Mouse (Mus musculus) kidney, embryonic 15.5 days (tissue): ENCODE data around the gene Etl4. TPM values are rescaled to one million over a fixed set of nuclear protein-coding genes. Genes with fewer than 3 reads are reported as not detected.

Experiments used
- ATAC-seq: fragments of 200-750 bp; cut with Nextera tagmentation; replicated peaks from 2 replicates; pipeline ENCODE4 v1.8.0; 2017; ENCODE audit warnings: moderate TSS enrichment; ENCODE audit not compliant: low FRiP score
- H3K27ac ChIP-seq: fragments of 300-500 bp; sonication (generic); 2 replicates; pipeline ENCODE4 v1.5.1; 2015; ENCODE audit warnings: mild to moderate bottlenecking, inconsistent platforms
- H3K27me3 ChIP-seq: fragments of 300-500 bp; sonication (generic); 2 replicates; pipeline ENCODE4 v1.6.1; 2015; ENCODE audit warnings: inconsistent platforms
- H3K36me3 ChIP-seq: fragments of 300-500 bp; sonication (generic); 2 replicates; pipeline ENCODE4 v1.6.1; 2015; ENCODE audit warnings: inconsistent platforms
- H3K4me1 ChIP-seq: fragments of 300-500 bp; sonication (generic); 2 replicates; pipeline ENCODE4 v1.6.1; 2015; ENCODE audit warnings: inconsistent platforms
- H3K4me2 ChIP-seq: fragments of 300-500 bp; sonication (generic); 2 replicates; pipeline ENCODE4 v1.6.1; 2015; ENCODE audit warnings: moderate library complexity, mild to moderate bottlenecking, inconsistent platforms
- H3K4me3 ChIP-seq: fragments of 300-500 bp; sonication (generic); replicated peaks from 2 replicates; pipeline ENCODE4 v1.5.1; 2015; ENCODE audit warnings: mild to moderate bottlenecking, inconsistent platforms
- H3K9ac ChIP-seq: fragments of 300-500 bp; sonication (generic); 2 replicates; pipeline ENCODE4 v1.6.1; 2015; ENCODE audit warnings: mild to moderate bottlenecking, inconsistent platforms
- H3K9me3 ChIP-seq: fragments of 300-500 bp; sonication (generic); replicated peaks from 2 replicates; pipeline ENCODE4 v1.6.1; 2016; ENCODE audit warnings: inconsistent platforms
- WGBS: fragments of 180-500 bp; shearing (Covaris S2); methylation state at CpG from one replicate; pipeline ENCODE4 v1.1.7; 2015; ENCODE audit warnings: mixed read lengths; 5-methylcytosine and 5-hydroxymethylcytosine counted together
- polyA plus RNA-seq: library from polyadenylated mRNA; unstranded; fragments of >200 nt; fragmentation: Nextera tagmentation; extraction: Ambion mirVana; gene quantifications from 2 replicates; pipeline ENCODE4 v1.2.1, GENCODE M21; 2015

Etl4 gene
- polyA plus RNA-seq, 1 experiment from 2014 or later = 63.2 TPM

DNA sequence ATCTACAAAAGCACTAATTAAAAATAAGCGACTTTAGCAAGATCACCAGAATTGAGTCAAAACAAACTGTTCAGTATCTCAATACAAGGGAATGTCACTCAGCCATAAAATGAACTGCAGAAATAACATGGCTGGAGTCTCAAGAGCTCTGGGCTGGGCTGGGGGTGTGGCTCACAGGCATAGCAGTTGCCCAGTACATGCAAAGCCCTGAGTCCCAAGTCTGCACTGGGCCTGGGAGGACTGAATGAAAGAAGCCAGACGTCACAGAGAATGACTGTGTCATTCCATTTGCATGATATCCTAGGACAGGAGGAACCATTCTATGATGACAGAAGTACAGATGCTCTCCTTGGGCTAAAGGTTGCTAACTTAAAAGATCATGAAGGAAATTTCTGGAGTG is 864.9 kb downstream of the Etl4 start:
- no peak for ATAC-seq
- no peak overlapping the region for H3K27ac ChIP-seq
- H3K4me3 ChIP-seq = no peak overlapping the region
- peaks cover 85% of the 10 kb centered on the region for H3K36me3 ChIP-seq
- no peaks in the 10 kb centered on the region for H3K4me1 ChIP-seq
- WGBS = 68% methylated on average over 2 of the region's 2 CpGs
- H3K9ac ChIP-seq = no peak overlapping the region
- H3K27me3 ChIP-seq = no peaks in the 10 kb centered on the region
- H3K4me2 ChIP-seq = no peak overlapping the region
- H3K9me3 ChIP-seq = no peaks in the 10 kb centered on the region

- Histone ChIP-seq H3K27ac (no peak overlapping the region), H3K4me3 (no peak overlapping the region), H3K4me1 (no peaks in the 10 kb centered on the region), H3K9me3 (no peaks in the 10 kb centered on the region), H3K27me3 (no peaks in the 10 kb centered on the region), H3K36me3 (peaks cover 81% of the 10 kb centered on the region), H3K4me2 (no peak overlapping the region), H3K9ac (no peak overlapping the region)
- ATAC-seq = no peak
- 77% methylated on average over 6 of the region's 6 CpGs for WGBS
These were observed 866.7 kb downstream of the Etl4 start for GRCm38 (mm10) chr2:20776171-20776704.

- H3K4me3 ChIP-seq = no peak overlapping the region
- H3K4me2 ChIP-seq = no peak overlapping the region
- no peak overlapping the region for H3K27ac ChIP-seq
- 84% methylated on average over 6 of the region's 6 CpGs for WGBS
- H3K36me3 ChIP-seq = peaks cover 76% of the 10 kb centered on the region
- ATAC-seq = no peak
- H3K27me3 ChIP-seq = no peaks in the 10 kb centered on the region
- H3K4me1 ChIP-seq = no peaks in the 10 kb centered on the region
- H3K9ac ChIP-seq = no peak overlapping the region
- no peaks in the 10 kb centered on the region for H3K9me3 ChIP-seq
These were observed 868.4 kb downstream of the Etl4 start for GRCm38 (mm10) chr2:20777931-20778330.

DNA sequence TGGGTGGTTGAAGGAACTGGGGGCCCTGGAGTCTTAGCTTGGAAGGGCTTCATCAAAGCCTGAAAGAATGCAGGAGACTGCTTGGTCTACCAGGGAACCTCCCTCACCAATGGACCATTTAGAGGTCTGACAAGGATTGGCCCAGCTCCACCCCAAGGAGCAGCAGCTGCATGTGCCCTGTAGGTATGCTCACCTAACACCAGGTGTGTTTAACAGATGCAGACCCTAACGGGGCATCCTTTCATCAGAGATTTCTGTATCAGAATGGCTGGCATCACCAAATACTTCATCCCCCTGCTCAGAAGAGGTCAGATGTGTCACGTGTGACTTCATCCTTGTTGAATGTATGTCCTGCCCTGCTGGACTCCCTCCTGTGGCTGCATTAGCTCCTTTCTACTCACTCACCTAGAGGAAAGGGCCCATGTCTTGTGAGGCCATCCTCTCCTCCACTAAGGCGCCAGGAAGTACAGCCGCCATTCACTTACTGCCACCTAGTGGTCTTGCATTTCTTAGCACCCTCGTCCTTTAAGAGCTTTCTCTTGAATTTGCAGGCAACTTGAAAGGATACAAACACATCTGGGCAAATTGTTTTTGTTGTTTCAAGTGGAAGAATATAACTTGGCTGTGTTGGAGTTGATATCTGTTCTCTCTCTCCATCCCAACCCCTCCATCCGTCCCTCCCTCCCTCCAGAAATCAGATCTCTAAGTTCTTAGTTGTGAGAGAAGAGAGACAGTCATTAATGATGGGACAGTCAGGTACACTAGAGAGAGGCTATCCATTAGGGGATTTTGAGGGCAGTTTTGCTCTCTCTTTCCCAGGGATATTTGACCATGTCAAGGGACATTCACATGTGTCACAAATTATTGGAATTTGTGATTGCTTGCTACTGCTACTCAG is 870.2 kb downstream of the Etl4 start:
- no peaks in the 10 kb centered on the region for H3K4me1 ChIP-seq
- 36% methylated on average over 6 of the region's 6 CpGs for WGBS
- H3K9me3 ChIP-seq = no peaks in the 10 kb centered on the region
- H3K4me2 ChIP-seq = no peak overlapping the region
- H3K9ac ChIP-seq = no peak overlapping the region
- ATAC-seq = peak; percentile 54
- H3K4me3 ChIP-seq = no peak overlapping the region
- no peak overlapping the region for H3K27ac ChIP-seq
- H3K27me3 ChIP-seq = no peaks in the 10 kb centered on the region
- peaks cover 76% of the 10 kb centered on the region for H3K36me3 ChIP-seq

- Histone ChIP-seq H3K9ac (no peak overlapping the region), H3K27ac (no peak overlapping the region), H3K9me3 (no peaks in the 10 kb centered on the region), H3K4me2 (no peak overlapping the region), H3K36me3 (peaks cover 96% of the 10 kb centered on the region), H3K27me3 (no peaks in the 10 kb centered on the region), H3K4me1 (no peaks in the 10 kb centered on the region), H3K4me3 (no peak overlapping the region)
- no peak for ATAC-seq
- WGBS = 88% methylated on average over 8 of the region's 8 CpGs
These were observed 891.8 kb downstream of the Etl4 start for GRCm38 (mm10) chr2:20801236-20801890.

DNA sequence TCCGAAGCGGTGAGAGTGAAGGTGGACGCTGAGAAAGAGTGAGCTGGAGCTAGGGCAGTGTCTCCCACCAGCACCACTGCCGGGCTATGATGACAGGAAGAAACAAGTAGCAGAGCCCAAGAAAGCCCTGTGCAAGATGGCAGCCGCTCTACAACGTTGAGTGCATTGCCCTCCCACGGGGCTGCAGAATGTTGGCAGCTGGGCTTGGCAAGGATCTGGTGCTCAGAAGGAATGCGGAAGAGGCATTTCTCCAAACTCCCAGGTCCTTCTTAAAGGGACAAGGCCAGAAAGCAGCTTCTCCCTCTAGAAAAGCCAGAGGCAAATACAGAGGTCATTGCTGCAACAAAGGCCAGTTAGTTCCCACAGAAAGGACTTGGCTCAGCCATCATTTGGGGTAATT is 901.9 kb downstream of the Etl4 start:
- 0 out of 2 replicates have a peak, but pooled peaks have one; percentile 22 for ATAC-seq
- H3K9me3 ChIP-seq = no peaks in the 10 kb centered on the region
- H3K9ac ChIP-seq = no peak overlapping the region
- H3K27me3 ChIP-seq = no peaks in the 10 kb centered on the region
- H3K27ac ChIP-seq = no peak overlapping the region
- H3K36me3 ChIP-seq = peaks cover 48% of the 10 kb centered on the region
- H3K4me2 ChIP-seq = no peak overlapping the region
- no peak overlapping the region for H3K4me3 ChIP-seq
- WGBS = 82% methylated on average over 8 of the region's 8 CpGs
- no peaks in the 10 kb centered on the region for H3K4me1 ChIP-seq

DNA sequence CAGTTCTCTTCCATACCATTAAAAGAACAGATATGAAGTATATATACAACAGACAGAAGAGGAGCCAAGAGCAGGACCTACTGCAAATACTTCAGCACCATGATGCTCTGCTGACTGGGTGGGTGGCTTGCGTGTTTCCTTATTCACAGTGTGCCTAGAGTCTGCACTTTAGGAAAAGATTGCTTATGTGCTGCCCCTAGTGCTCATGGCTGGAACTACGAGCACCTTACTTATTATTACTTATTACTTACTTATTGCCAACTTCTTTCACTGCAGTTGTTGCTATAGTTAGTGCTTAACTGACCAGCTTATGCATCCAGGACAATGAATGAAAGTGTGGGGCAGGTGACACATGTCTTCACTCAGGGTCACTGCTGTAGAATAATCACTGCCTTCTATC is 904.4 kb downstream of the Etl4 start:
- 91% methylated on average over 2 of the region's 2 CpGs for WGBS
- H3K36me3 ChIP-seq = peaks cover 23% of the 10 kb centered on the region
- no peaks in the 10 kb centered on the region for H3K9me3 ChIP-seq
- no peaks in the 10 kb centered on the region for H3K4me1 ChIP-seq
- no peaks in the 10 kb centered on the region for H3K27me3 ChIP-seq
- no peak overlapping the region for H3K4me2 ChIP-seq
- H3K9ac ChIP-seq = no peak overlapping the region
- H3K27ac ChIP-seq = no peak overlapping the region
- no peak overlapping the region for H3K4me3 ChIP-seq
- no peak for ATAC-seq

DNA sequence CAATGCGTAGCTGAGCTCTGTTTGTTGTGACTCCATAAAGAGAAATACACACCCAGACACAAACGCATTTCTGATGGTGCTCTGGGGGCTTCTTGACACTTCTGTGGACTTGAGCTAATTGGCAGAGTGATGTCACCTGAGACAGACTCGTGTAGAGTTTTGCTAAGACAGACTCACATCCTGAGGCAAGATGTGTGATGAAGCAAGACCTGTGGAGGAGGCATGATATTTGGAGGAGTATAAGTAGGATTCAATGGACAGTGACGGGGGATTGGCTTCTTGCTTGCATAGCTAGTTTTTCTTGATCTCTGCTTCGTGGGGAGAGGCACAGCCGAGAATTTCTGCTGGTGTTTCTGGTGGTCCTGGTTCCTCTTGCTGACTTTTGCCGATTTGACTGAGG is 908.6 kb downstream of the Etl4 start:
- peak; percentile 76; the same call in 1 of the 2 replicates for ATAC-seq
- WGBS = 57% methylated on average over 7 of the region's 7 CpGs

DNA sequence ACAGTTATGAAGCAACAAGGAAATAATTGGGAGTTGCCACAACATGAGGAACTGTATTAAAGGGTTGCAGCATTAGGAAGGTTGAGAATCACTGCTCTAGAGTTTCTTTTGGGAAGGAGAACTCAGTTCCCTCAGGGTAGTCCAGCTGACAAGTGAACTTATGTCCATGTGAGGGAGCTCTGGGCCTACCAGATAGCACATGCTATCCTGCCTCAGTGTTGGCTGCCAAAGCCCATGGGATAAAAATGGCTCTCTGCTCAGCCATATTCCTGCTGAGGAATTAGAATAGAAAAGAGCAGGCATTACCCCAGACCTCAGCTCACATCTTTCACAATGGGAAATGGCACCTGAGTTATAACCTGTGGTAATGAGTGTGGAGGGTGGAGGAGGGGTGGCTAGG is 916.7 kb downstream of the Etl4 start:
- H3K4me3 ChIP-seq = no peak overlapping the region
- H3K27me3 ChIP-seq = no peaks in the 10 kb centered on the region
- no peaks in the 10 kb centered on the region for H3K4me1 ChIP-seq
- ATAC-seq = no peak
- H3K9me3 ChIP-seq = peaks cover under 1% of the 10 kb centered on the region; the same call in 1 of the 2 replicates
- no peak overlapping the region for H3K27ac ChIP-seq
- no peak overlapping the region for H3K4me2 ChIP-seq
- no peaks in the 10 kb centered on the region for H3K36me3 ChIP-seq
- H3K9ac ChIP-seq = no peak overlapping the region

More for the DNA sequence above, 908.6 kb downstream of the Etl4 start:
- Histone ChIP-seq H3K36me3 (no peaks in the 10 kb centered on the region), H3K9me3 (peaks cover 3% of the 10 kb centered on the region; the same call in 1 of the 2 replicates), H3K4me2 (no peak overlapping the region), H3K9ac (no peak overlapping the region), H3K27me3 (no peaks in the 10 kb centered on the region), H3K27ac (no peak overlapping the region), H3K4me1 (no peaks in the 10 kb centered on the region), H3K4me3 (no peak overlapping the region)

- H3K9ac ChIP-seq = no peak overlapping the region
- WGBS = 66% methylated on average over 3 of the region's 3 CpGs
- H3K4me1 ChIP-seq = no peaks in the 10 kb centered on the region
- no peaks in the 10 kb centered on the region for H3K36me3 ChIP-seq
- H3K9me3 ChIP-seq = no peaks in the 10 kb centered on the region
- no peak overlapping the region for H3K4me2 ChIP-seq
- H3K27ac ChIP-seq = no peak overlapping the region
- no peak for ATAC-seq
- H3K27me3 ChIP-seq = no peaks in the 10 kb centered on the region
- no peak overlapping the region for H3K4me3 ChIP-seq
These were observed 921.3 kb downstream of the Etl4 start for GRCm38 (mm10) chr2:20830882-20831281.

GRCm38 (mm10) chr2:20831608-20832406 is 922.2 kb downstream of the Etl4 start:
- H3K9me3 ChIP-seq = no peaks in the 10 kb centered on the region
- H3K4me3 ChIP-seq = no peak overlapping the region
- no peaks in the 10 kb centered on the region for H3K4me1 ChIP-seq
- WGBS = 67% methylated on average over 3 of the region's 3 CpGs
- no peak overlapping the region for H3K4me2 ChIP-seq
- no peaks in the 10 kb centered on the region for H3K27me3 ChIP-seq
- no peaks in the 10 kb centered on the region for H3K36me3 ChIP-seq
- H3K9ac ChIP-seq = no peak overlapping the region
- ATAC-seq = no peak
- no peak overlapping the region for H3K27ac ChIP-seq

GRCm38 (mm10) chr2:20849346-20849745 is 939.8 kb downstream of the Etl4 start:
- H3K4me1 ChIP-seq = no peaks in the 10 kb centered on the region
- no peak for ATAC-seq
- H3K9me3 ChIP-seq = no peaks in the 10 kb centered on the region
- WGBS = 93% methylated on average over 18 of the region's 18 CpGs
- H3K27ac ChIP-seq = no peak overlapping the region
- H3K36me3 ChIP-seq = peaks cover 74% of the 10 kb centered on the region
- no peak overlapping the region for H3K9ac ChIP-seq
- H3K27me3 ChIP-seq = no peaks in the 10 kb centered on the region
- no peak overlapping the region for H3K4me3 ChIP-seq
- no peak overlapping the region for H3K4me2 ChIP-seq
